Mouse (Mus musculus) G1E-ER4 (cell line): ENCODE results near the gene Ppm1h. TPM values are rescaled to one million over a fixed set of nuclear protein-coding genes. Genes with fewer than 3 reads are reported as not detected.

ENCODE experiments used
- GATA1 ChIP-seq: IDR thresholded peaks from one replicate; pipeline ENCODE4 v1.8.0; 2012; ENCODE audit warnings: low read length, inconsistent platforms
- polyA plus RNA-seq: library from polyadenylated mRNA; stranded (reverse); fragments of >175 nt; gene quantifications from 2 replicates; pipeline ENCODE4 v1.2.3, GENCODE M21; 2012

Ppm1h gene
- polyA plus RNA-seq, 1 experiment: not detected

- TF ChIP-seq GATA1: no peak
Observed at GRCm38 (mm10) chr10:122722111-122722510, 43.5 kb downstream of the Ppm1h start.

- TF ChIP-seq GATA1: no peak
Observed at GRCm38 (mm10) chr10:122724692-122725091, 46.1 kb downstream of the Ppm1h start.

- no peak for TF ChIP-seq GATA1
Observed at GRCm38 (mm10) chr10:122727228-122727627, 48.7 kb downstream of the Ppm1h start.

GRCm38 (mm10) chr10:122728172-122728571 is 49.6 kb downstream of the Ppm1h start:
- TF ChIP-seq GATA1: no peak

GRCm38 (mm10) chr10:122732146-122732545 is 53.6 kb downstream of the Ppm1h start:
- no peak for TF ChIP-seq GATA1

- no peak for TF ChIP-seq GATA1
Observed at GRCm38 (mm10) chr10:122734521-122734920, 56.0 kb downstream of the Ppm1h start.

- no peak for TF ChIP-seq GATA1
Observed at GRCm38 (mm10) chr10:122735284-122735784, 56.8 kb downstream of the Ppm1h start.

- TF ChIP-seq GATA1: no peak
Observed at GRCm38 (mm10) chr10:122736835-122737234, 58.3 kb downstream of the Ppm1h start.

- TF ChIP-seq GATA1: no peak
Observed at GRCm38 (mm10) chr10:122738526-122738925, 60.0 kb downstream of the Ppm1h start.

- no peak for TF ChIP-seq GATA1
Observed at GRCm38 (mm10) chr10:122739037-122739436, 60.5 kb downstream of the Ppm1h start.

- no peak for TF ChIP-seq GATA1
Observed at GRCm38 (mm10) chr10:122740117-122740516, 61.6 kb downstream of the Ppm1h start.

GRCm38 (mm10) chr10:122741191-122741590 is 62.6 kb downstream of the Ppm1h start:
- no peak for TF ChIP-seq GATA1

- no peak for TF ChIP-seq GATA1
Observed at GRCm38 (mm10) chr10:122742136-122742535, 63.6 kb downstream of the Ppm1h start.

GRCm38 (mm10) chr10:122743361-122743760 is 64.8 kb downstream of the Ppm1h start:
- no peak for TF ChIP-seq GATA1

GRCm38 (mm10) chr10:122744970-122745369 is 66.4 kb downstream of the Ppm1h start:
- TF ChIP-seq GATA1: no peak

- TF ChIP-seq GATA1: no peak
Observed at GRCm38 (mm10) chr10:122746211-122746610, 67.6 kb downstream of the Ppm1h start.

- TF ChIP-seq GATA1: no peak
Observed at GRCm38 (mm10) chr10:122747151-122747925, 68.8 kb downstream of the Ppm1h start.
